14 mouse cellular contexts compared by ENCODE assay signal in the genomic region with DNA sequence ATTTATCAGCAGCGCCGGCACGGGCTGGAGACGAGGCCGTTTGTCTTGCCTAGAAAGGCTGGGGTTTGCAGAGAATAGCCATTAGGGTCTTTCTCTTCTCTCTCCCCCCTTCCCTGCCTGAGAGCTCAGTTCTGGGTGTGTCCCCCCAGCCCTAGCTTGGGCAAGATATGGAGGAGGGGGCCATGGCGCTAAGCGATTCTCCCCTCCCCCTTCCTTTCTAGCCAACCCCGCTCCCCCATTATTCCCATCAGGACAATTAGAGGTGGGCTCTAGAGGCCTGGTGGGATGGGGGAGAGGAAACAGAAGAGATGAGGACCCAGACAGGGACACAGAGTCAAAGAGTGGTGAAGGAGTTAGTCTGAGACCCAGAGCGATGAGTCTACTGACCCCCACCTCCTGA. TPM values are rescaled to one million over a fixed set of nuclear protein-coding genes. Genes with fewer than 3 reads are reported as not detected.
DNase-seq lines count a peak whose midpoint lies in the region; ATAC-seq and TF ChIP-seq lines count a peak whose summit lies in the region.
"Had no signal": no experiment of that assay in that cellular context is flagged by ENCODE, and none has a peak within 500 bp of the region (broad histone marks: within the 10 kb centered on the region; RNA-seq: fewer than 3 reads in every experiment).

No protein-coding gene starts in this region.

- no peak for TF ChIP-seq EP300 in stomach, postnatal 0 days (optimal IDR thresholded peaks at IDR 0.05)

- no peak overlapping the region for H3K9ac ChIP-seq in heart, embryonic 13.5 days
- H3K9ac ChIP-seq in lung, embryonic 16.5 days (ENCODE audit: low read length), result peak overlapping the region; percentile 61
- no peak overlapping the region for H3K9ac ChIP-seq in limb, embryonic 14.5 days (ENCODE audit: low read depth, low read length, severe bottlenecking)
- H3K9ac ChIP-seq in stomach, postnatal 0 days (ENCODE audit: low read length), result peak overlapping the region; percentile 67; the same call in 1 of the 2 replicates

- no peak overlapping the region for H3K27ac ChIP-seq in heart, embryonic 13.5 days (replicated peaks)
- H3K27ac ChIP-seq in lung, embryonic 16.5 days (ENCODE audit: low read length), result no peak overlapping the region
- H3K27ac ChIP-seq in limb, embryonic 14.5 days (replicated peaks; ENCODE audit: low read depth, low read length), result no peak overlapping the region
- H3K27ac ChIP-seq in stomach, postnatal 0 days (replicated peaks), result no peak overlapping the region

- ATAC-seq in heart, embryonic 13.5 days (ENCODE audit: extremely low read depth, insufficient number of reproducible peaks, low FRiP score, low TSS enrichment), result no peak
- no peak for ATAC-seq in lung, embryonic 16.5 days (ENCODE audit: low read depth)
- ATAC-seq in limb, embryonic 14.5 days (ENCODE audit: low FRiP score, low read depth), result no peak
- ATAC-seq in stomach, postnatal 0 days (ENCODE audit: low FRiP score, low TSS enrichment), result no peak

- H3K9me3 ChIP-seq in heart, embryonic 13.5 days, result no peaks in the 10 kb centered on the region
- no peaks in the 10 kb centered on the region for H3K9me3 ChIP-seq in lung, embryonic 16.5 days (ENCODE audit: control insufficient read depth, low read length)
- no peaks in the 10 kb centered on the region for H3K9me3 ChIP-seq in limb, embryonic 14.5 days (ENCODE audit: control insufficient read depth, low read length)
- no peaks in the 10 kb centered on the region for H3K9me3 ChIP-seq in stomach, postnatal 0 days (ENCODE audit: control insufficient read depth, low read length)

- H3K27me3 ChIP-seq in heart, embryonic 13.5 days (replicated peaks), result peaks cover 98% of the 10 kb centered on the region
- H3K27me3 ChIP-seq in lung, embryonic 16.5 days (ENCODE audit: control insufficient read depth, insufficient read depth, low read depth, low read length), result peaks cover 66% of the 10 kb centered on the region
- peaks cover 98% of the 10 kb centered on the region for H3K27me3 ChIP-seq in limb, embryonic 14.5 days (ENCODE audit: control insufficient read depth, insufficient read depth, low read length)
- H3K27me3 ChIP-seq in stomach, postnatal 0 days (ENCODE audit: control insufficient read depth, insufficient read depth, low read length), result peaks cover 25% of the 10 kb centered on the region

- peaks cover 22% of the 10 kb centered on the region for H3K4me1 ChIP-seq in heart, embryonic 13.5 days
- H3K4me1 ChIP-seq in lung, embryonic 16.5 days (replicated peaks; ENCODE audit: control insufficient read depth, insufficient read depth, low read length), result peaks cover 4% of the 10 kb centered on the region; the same call in 1 of the 2 replicates
- H3K4me1 ChIP-seq in limb, embryonic 14.5 days (ENCODE audit: control insufficient read depth, insufficient read depth, low read length), result peaks cover 4% of the 10 kb centered on the region; the same call in 1 of the 2 replicates
- 0 out of 2 replicates have a peak, but pooled peaks cover 2% of the 10 kb centered on the region for H3K4me1 ChIP-seq in stomach, postnatal 0 days (replicated peaks; ENCODE audit: control insufficient read depth, insufficient read depth)

- WGBS in heart, embryonic 13.5 days, result 1% methylated on average over 9 of the region's 9 CpGs
- WGBS in lung, embryonic 16.5 days, result 6% methylated on average over 9 of the region's 9 CpGs
- 1% methylated on average over 9 of the region's 9 CpGs for WGBS in limb, embryonic 14.5 days
- 9% methylated on average over 9 of the region's 9 CpGs for WGBS in stomach, postnatal 0 days

- H3K4me3 ChIP-seq in heart, embryonic 13.5 days, result peak overlapping the region; percentile 41
- H3K4me3 ChIP-seq in lung, embryonic 16.5 days (ENCODE audit: low read length), result peak overlapping the region; percentile 51
- H3K4me3 ChIP-seq in limb, embryonic 14.5 days (replicated peaks; ENCODE audit: low read length), result peak overlapping the region; percentile 28
- peak overlapping the region; percentile 45 for H3K4me3 ChIP-seq in stomach, postnatal 0 days (ENCODE audit: low read depth, low read length)

- peak overlapping the region; percentile 58; the same call in 1 of the 2 replicates for H3K4me2 ChIP-seq in heart, embryonic 13.5 days
- peak overlapping the region; percentile 76 for H3K4me2 ChIP-seq in lung, embryonic 16.5 days (ENCODE audit: low read depth, low read length)
- H3K4me2 ChIP-seq in limb, embryonic 14.5 days (replicated peaks; ENCODE audit: low read depth, low read length, severe bottlenecking), result peak overlapping the region; percentile 43
- peak overlapping the region; percentile 68 for H3K4me2 ChIP-seq in stomach, postnatal 0 days (replicated peaks; ENCODE audit: low read depth)

- no peak for TF ChIP-seq POLR2A in limb, embryonic 14.5 days (IDR thresholded peaks at IDR 0.05; ENCODE audit: borderline replicate concordance, extremely low read depth, insufficient read depth, insufficient read length)

- no peak for TF ChIP-seq CTCF in stomach, postnatal 0 days (IDR thresholded peaks at IDR 0.05; ENCODE audit: low read depth)

- H3K36me3 ChIP-seq in heart, embryonic 13.5 days, result no peaks in the 10 kb centered on the region
- no peaks in the 10 kb centered on the region for H3K36me3 ChIP-seq in lung, embryonic 16.5 days (ENCODE audit: control insufficient read depth, insufficient read depth, low read length)
- no peaks in the 10 kb centered on the region for H3K36me3 ChIP-seq in limb, embryonic 14.5 days (ENCODE audit: control insufficient read depth, insufficient read depth, low read length)
- no peaks in the 10 kb centered on the region for H3K36me3 ChIP-seq in stomach, postnatal 0 days (ENCODE audit: control insufficient read depth, insufficient read depth, low read length)

- no peak for DNase-seq in heart, adult 9 months (ENCODE audit: low spot score in 2 of 2)
- DNase-seq in lung, postnatal 14 days, result no peak
- no peak for DNase-seq in limb, embryonic 14.5 days (ENCODE audit: low spot score)
- no peak for DNase-seq in stomach, postnatal 0 days (ENCODE audit: low spot score)
- no peak for DNase-seq in adrenal gland, postnatal 4 days (ENCODE audit: low spot score in 2 of 2)
- no peak for DNase-seq in left cerebral cortex, adult 18-20 months (ENCODE audit: low spot score in 2 of 2)
- DNase-seq: gastrocnemius, postnatal 10 days; midbrain, embryonic 14.5 days; thymus, postnatal 25 days had no signal

RNA-seq across cellular contexts. Expression of gene Hoxb7, which starts 1.0 kb away (rescaled TPM):
- 0.11 and 0.25 TPM in 2 replicates for polyA plus RNA-seq in heart, embryonic 13.5 days (2015; fragmentation: Nextera tagmentation; extraction: Ambion mirVana)
- polyA plus RNA-seq in lung, embryonic 16.5 days (2015; fragmentation: Nextera tagmentation; extraction: Ambion mirVana), result 2.2 and 3.2 TPM in 2 replicates
- polyA plus RNA-seq in limb, embryonic 14.5 days (2012; rRNA removed), result 2.0 and 2.7 TPM in 2 replicates
- polyA plus RNA-seq in limb, embryonic 14.5 days (2014; fragmentation: Nextera tagmentation; extraction: Ambion mirVana), result 2.2 and 4.4 TPM in 2 replicates
- polyA plus RNA-seq in stomach, postnatal 0 days (2015; fragmentation: Nextera tagmentation; extraction: Ambion mirVana), result 5.5 and 6.0 TPM in 2 replicates
- 10 to 100 TPM; 39.4 to 49.8 TPM for total RNA-seq in adrenal gland, postnatal 4 days (2021)
- total RNA-seq in left cerebral cortex, adult 18-20 months (2021), result not detected
- total RNA-seq: layer of hippocampus, postnatal 25 days had no signal
- polyA plus RNA-seq: cortical plate, adult 2 months; midbrain, embryonic 14.5 days had no signal

RNA-seq across cellular contexts. Expression of gene Hoxb6, which starts 4.9 kb away (rescaled TPM):
- 1.4 and 2.0 TPM in 2 replicates for polyA plus RNA-seq in heart, embryonic 13.5 days (2015; fragmentation: Nextera tagmentation; extraction: Ambion mirVana)
- 8.8 and 11.6 TPM in 2 replicates for polyA plus RNA-seq in lung, embryonic 16.5 days (2015; fragmentation: Nextera tagmentation; extraction: Ambion mirVana)
- polyA plus RNA-seq in limb, embryonic 14.5 days (2012; rRNA removed), result 2.2 and 2.8 TPM in 2 replicates
- polyA plus RNA-seq in limb, embryonic 14.5 days (2014; fragmentation: Nextera tagmentation; extraction: Ambion mirVana), result 0.30 and 0.61 TPM in 2 replicates
- 6.9 and 7.9 TPM in 2 replicates for polyA plus RNA-seq in stomach, postnatal 0 days (2015; fragmentation: Nextera tagmentation; extraction: Ambion mirVana)
- 10 to 100 TPM; 43.6 to 47.9 TPM for total RNA-seq in adrenal gland, postnatal 4 days (2021)
- not detected for total RNA-seq in left cerebral cortex, adult 18-20 months (2021)
- total RNA-seq: layer of hippocampus, postnatal 25 days had no signal
- polyA plus RNA-seq: cortical plate, adult 2 months; midbrain, embryonic 14.5 days had no signal

RNA-seq across cellular contexts. Expression of gene Hoxb8, which starts 5.7 kb away (rescaled TPM):
- not detected in 2 replicates for polyA plus RNA-seq in heart, embryonic 13.5 days (2015; fragmentation: Nextera tagmentation; extraction: Ambion mirVana)
- 0.33 and 0.79 TPM in 2 replicates for polyA plus RNA-seq in lung, embryonic 16.5 days (2015; fragmentation: Nextera tagmentation; extraction: Ambion mirVana)
- 2.1 and 2.3 TPM in 2 replicates for polyA plus RNA-seq in limb, embryonic 14.5 days (2012; rRNA removed)
- polyA plus RNA-seq in limb, embryonic 14.5 days (2014; fragmentation: Nextera tagmentation; extraction: Ambion mirVana), result 0.10 and 0.43 TPM in 2 replicates
- 0.42 and 0.83 TPM in 2 replicates for polyA plus RNA-seq in stomach, postnatal 0 days (2015; fragmentation: Nextera tagmentation; extraction: Ambion mirVana)
- total RNA-seq in adrenal gland, postnatal 4 days (2021), result 10 to 100 TPM; 58.4 to 61.2 TPM
- total RNA-seq in left cerebral cortex, adult 18-20 months (2021), result not detected
- total RNA-seq: layer of hippocampus, postnatal 25 days had no signal
- polyA plus RNA-seq: cortical plate, adult 2 months; liver, embryonic 16.5 days; midbrain, embryonic 14.5 days had no signal

RNA-seq across cellular contexts. Expression of gene Hoxb5, which starts 15.7 kb away (rescaled TPM):
- polyA plus RNA-seq in heart, embryonic 13.5 days (2015; fragmentation: Nextera tagmentation; extraction: Ambion mirVana), result 3.8 and 5.5 TPM in 2 replicates
- 39.2 and 46.6 TPM in 2 replicates for polyA plus RNA-seq in lung, embryonic 16.5 days (2015; fragmentation: Nextera tagmentation; extraction: Ambion mirVana)
- 1.8 TPM in 2 replicates for polyA plus RNA-seq in limb, embryonic 14.5 days (2012; rRNA removed)
- polyA plus RNA-seq in limb, embryonic 14.5 days (2014; fragmentation: Nextera tagmentation; extraction: Ambion mirVana), result 0.51 and 0.85 TPM in 2 replicates
- polyA plus RNA-seq in stomach, postnatal 0 days (2015; fragmentation: Nextera tagmentation; extraction: Ambion mirVana), result 7.5 and 8.2 TPM in 2 replicates
- 10 to 100 TPM; 26.5 to 27.8 TPM for total RNA-seq in adrenal gland, postnatal 4 days (2021)
- total RNA-seq in left cerebral cortex, adult 18-20 months (2021), result not detected
- total RNA-seq: layer of hippocampus, postnatal 25 days had no signal
- polyA plus RNA-seq: cortical plate, adult 2 months; midbrain, embryonic 14.5 days had no signal

RNA-seq across cellular contexts. Expression of gene Hoxb9, which starts 16.2 kb away (rescaled TPM):
- 0.06 TPM in 1 of 2 replicates, not detected in the other for polyA plus RNA-seq in heart, embryonic 13.5 days (2015; fragmentation: Nextera tagmentation; extraction: Ambion mirVana)
- polyA plus RNA-seq in lung, embryonic 16.5 days (2015; fragmentation: Nextera tagmentation; extraction: Ambion mirVana), result 0.28 and 0.30 TPM in 2 replicates
- 3.2 and 4.4 TPM in 2 replicates for polyA plus RNA-seq in limb, embryonic 14.5 days (2012; rRNA removed)
- polyA plus RNA-seq in limb, embryonic 14.5 days (2014; fragmentation: Nextera tagmentation; extraction: Ambion mirVana), result 1.1 and 1.2 TPM in 2 replicates
- 0.05 and 0.06 TPM in 2 replicates for polyA plus RNA-seq in stomach, postnatal 0 days (2015; fragmentation: Nextera tagmentation; extraction: Ambion mirVana)
- 10 to 100 TPM; 86.0 to 93.6 TPM for total RNA-seq in adrenal gland, postnatal 4 days (2021)
- not detected for total RNA-seq in left cerebral cortex, adult 18-20 months (2021)
- total RNA-seq: layer of hippocampus, postnatal 25 days had no signal
- polyA plus RNA-seq: cortical plate, adult 2 months; liver, embryonic 16.5 days; midbrain, embryonic 14.5 days had no signal

Comparison
In these comparisons a context has a peak if more than half of its experiments do, and no peak if none do; other contexts are left out.
1. H3K9ac ChIP-seq: peak in lung, embryonic 16.5 days (single experiment) and stomach, postnatal 0 days (single experiment); none in heart, embryonic 13.5 days (single experiment) and limb, embryonic 14.5 days (single experiment).
2. Peak in every context shown above with its lines, with median percentiles within 50 percentile points of each other: H3K4me2 ChIP-seq and H3K4me3 ChIP-seq.